Mouse (Mus musculus) activated CD4-positive, CD25-positive, alpha-beta regulatory T cell, adult 9 weeks (primary cell): Measurements from ENCODE around the gene 4933427D14Rik. TPM values are rescaled to one million over a fixed set of nuclear protein-coding genes. Genes with fewer than 3 reads are reported as not detected.

ENCODE experiments used
- polyA plus RNA-seq: library from polyadenylated mRNA; unstranded; fragments of 100-300 nt; shearing (Covaris generic); gene quantifications from one replicate; pipeline ENCODE4 v1.2.1, GENCODE M21; 2017

The 4933427D14Rik gene
- 30.7 TPM for polyA plus RNA-seq

GRCm38 (mm10) chr11:72207204-72207833, at the start of gene 4933427D14Rik, which contains the start of gene Txndc17:
4933427D14Rik (minus strand) TSS chr11:72207459.
Txndc17 (plus strand) TSS chr11:72207547.

GRCm38 (mm10) chr11:72215410-72215797, 8.1 kb upstream of the 4933427D14Rik start, which contains the start of gene Med31:
Med31 (minus strand) TSS chr11:72215592.

GRCm38 (mm10) chr11:72206341-72207203, 687 bp downstream of the 4933427D14Rik start, which contains the start of gene Gm43951:
Gm43951 (minus strand) TSS chr11:72206840.

GRCm38 (mm10) chr11:72135383-72136158, 71.7 kb downstream of the 4933427D14Rik start, which contains the start of gene Pitpnm3:
Pitpnm3 (minus strand) TSS chr11:72135778.

Other genes starting within 250 kb of the 4933427D14Rik start
- 0.27 TPM for gene Aipl1, start 169.9 kb downstream of the 4933427D14Rik start, polyA plus RNA-seq
- 2.4 TPM for gene Pimreg, start 165.4 kb downstream of the 4933427D14Rik start, polyA plus RNA-seq
- not detected for gene Pitpnm3, start 71.7 kb downstream of the 4933427D14Rik start, polyA plus RNA-seq
- gene Gm43951, start 619 bp downstream of the 4933427D14Rik start, polyA plus RNA-seq: 0.22 TPM
- 118 TPM for gene Txndc17, start 88 bp upstream of the 4933427D14Rik start, polyA plus RNA-seq
- gene Med31, start 8.1 kb upstream of the 4933427D14Rik start, polyA plus RNA-seq: 23.5 TPM
- not detected for gene Slc13a5, start 59.8 kb upstream of the 4933427D14Rik start, polyA plus RNA-seq
- 109 TPM for gene Xaf1, start 94.2 kb upstream of the 4933427D14Rik start, polyA plus RNA-seq
- gene Fbxo39, start 107.0 kb upstream of the 4933427D14Rik start, polyA plus RNA-seq: 0.43 TPM
- not detected for gene Tekt1, start 155.0 kb upstream of the 4933427D14Rik start, polyA plus RNA-seq
- gene Smtnl2, start 204.3 kb upstream of the 4933427D14Rik start, polyA plus RNA-seq: 0.10 TPM
- not detected for gene Ggt6, start 228.1 kb upstream of the 4933427D14Rik start, polyA plus RNA-seq
- gene Mybbp1a, start 233.9 kb upstream of the 4933427D14Rik start, polyA plus RNA-seq: 119 TPM